Mouse (Mus musculus): Measurements from ENCODE around the gene Gm8897.
"Not testable (repeated sequence)": the region's sequence is repeated elsewhere in the genome, so short reads cannot be mapped to it uniquely, and the experiment has no call there.

Gm8897 gene

DNA sequence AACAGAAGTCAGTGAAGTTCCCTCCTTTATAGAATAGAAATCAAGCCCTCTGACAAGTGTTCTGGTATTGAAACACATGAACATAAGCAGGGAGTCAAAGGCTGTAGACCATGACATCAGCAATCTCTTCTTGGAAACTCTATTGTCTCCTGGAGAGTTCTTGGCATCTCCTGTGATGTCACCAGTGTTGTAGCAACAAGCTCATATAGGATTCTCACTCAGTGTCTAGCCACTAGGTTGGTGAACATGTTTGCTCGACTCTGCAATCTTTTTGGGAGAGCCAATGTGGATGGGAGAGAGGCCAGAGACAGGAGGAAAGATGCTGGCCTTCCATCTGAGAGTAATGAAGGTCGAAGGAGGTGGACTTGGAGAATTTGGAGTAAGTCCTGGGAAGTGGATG, at the start of gene Gm8897:
Gene Gm8897, plus strand, starts transcription at position 301 of the 400 bp plus-strand sequence.
- not testable (repeated sequence) for DNase-seq

DNA sequence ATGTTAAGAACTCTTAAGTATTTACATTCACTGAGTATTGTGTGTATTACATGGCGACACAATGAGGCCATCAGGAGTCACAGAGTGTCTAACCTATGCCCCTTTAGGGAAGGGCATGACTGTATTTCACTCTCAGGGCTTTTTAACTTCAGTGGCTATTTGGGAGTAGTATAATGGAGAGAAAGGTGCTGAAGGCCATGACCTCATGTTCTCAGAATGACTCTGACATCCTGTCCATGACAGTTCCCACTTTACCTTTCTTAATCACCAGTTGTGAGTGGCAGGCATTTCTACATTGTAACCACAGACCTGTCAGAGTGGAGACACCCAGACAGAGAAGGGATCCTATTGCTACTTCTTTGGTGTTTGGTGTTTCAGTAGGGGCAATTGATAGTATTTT, 473 bp downstream of the Gm8897 start:
- not testable (repeated sequence) for DNase-seq

Measured in right cerebral cortex, adult 18-20 months (tissue).